Mouse (Mus musculus) splenic B cell, adult 2 months (primary cell): ENCODE measurements around the gene Slc44a5.

Source experiments
- DNase-seq: peaks from one replicate; pipeline ENCODE4 v3.0.0-alpha.2; 2011; ENCODE audit warnings: low read depth, low spot score
- H3K27me3 ChIP-seq: 2 replicates; pipeline ENCODE4 v1.6.1; 2012; ENCODE audit warnings: mild to moderate bottlenecking, low read length, moderate library complexity, mixed read lengths; ENCODE audit not compliant: control insufficient read depth, poor library complexity, insufficient read depth, severe bottlenecking
- H3K36me3 ChIP-seq: 2 replicates; pipeline ENCODE4 v1.6.1; 2012; ENCODE audit warnings: mild to moderate bottlenecking, low read length, moderate library complexity, mixed read lengths; ENCODE audit not compliant: control insufficient read depth, poor library complexity, insufficient read depth, severe bottlenecking

Slc44a5 gene

DNA sequence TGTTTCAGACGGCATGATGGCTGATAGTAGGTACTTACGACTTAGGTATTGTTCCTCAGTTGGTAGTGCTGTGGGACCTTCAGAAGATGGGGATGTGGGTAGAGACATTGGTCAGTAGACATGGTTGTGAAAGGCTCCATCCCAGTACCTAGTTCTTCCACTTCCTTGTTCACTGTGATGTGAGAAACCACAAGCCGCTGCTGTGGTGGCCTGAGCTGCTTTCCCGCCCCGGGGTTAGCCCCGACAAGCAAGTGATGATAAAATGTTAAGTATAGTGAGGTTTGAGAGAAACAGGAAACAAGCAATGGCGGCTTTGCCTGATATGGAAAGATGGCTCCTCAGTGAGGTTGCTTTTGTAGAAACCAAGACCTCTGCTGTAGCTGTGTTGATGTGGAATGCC, 209.8 kb downstream of the Slc44a5 start:
- peak; percentile 4 for DNase-seq
- Histone ChIP-seq H3K27me3 (no peaks in the 10 kb centered on the region), H3K36me3 (no peaks in the 10 kb centered on the region)

DNA sequence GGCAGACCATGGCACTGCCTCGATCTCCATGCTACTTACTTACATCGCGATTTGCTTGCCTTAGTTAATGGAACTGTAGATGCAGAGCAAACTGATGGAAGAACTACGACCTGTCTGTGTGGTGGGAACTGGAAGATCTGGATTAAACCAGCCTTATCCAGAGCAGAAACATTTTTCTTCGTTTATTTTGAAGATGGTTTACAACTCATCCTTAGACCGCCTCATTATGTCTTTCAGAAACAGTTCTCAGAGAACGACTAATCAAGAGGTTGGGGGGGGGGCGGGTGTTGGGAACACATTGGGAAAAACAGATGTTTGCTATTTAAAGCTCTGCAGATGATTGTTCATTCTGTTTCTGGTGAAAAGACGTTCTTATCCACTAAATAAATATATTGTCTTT, 210.7 kb downstream of the Slc44a5 start:
- H3K27me3 ChIP-seq: no peaks in the 10 kb centered on the region
- DNase-seq: no peak
- H3K36me3 ChIP-seq: no peaks in the 10 kb centered on the region

DNA sequence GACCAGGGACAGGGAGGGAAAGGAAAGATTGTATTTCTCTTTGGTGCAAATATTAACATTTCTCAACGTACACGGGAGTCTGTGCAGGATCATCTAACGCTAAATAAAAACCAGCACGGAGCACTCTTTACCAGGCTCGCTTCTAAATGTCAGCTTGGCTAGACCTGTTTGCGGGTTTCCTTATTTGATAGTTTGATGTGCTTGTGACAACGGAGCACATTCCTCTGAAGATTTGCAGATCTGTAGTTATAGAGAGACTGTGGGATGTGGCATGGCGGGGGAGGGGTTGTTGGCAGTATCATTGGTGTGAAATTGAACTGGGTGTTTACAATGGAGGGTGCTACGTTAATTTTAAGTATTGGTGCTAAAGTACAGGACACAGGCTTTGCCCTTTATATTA, 215.4 kb downstream of the Slc44a5 start:
- Histone ChIP-seq H3K27me3 (no peaks in the 10 kb centered on the region), H3K36me3 (no peaks in the 10 kb centered on the region)
- DNase-seq: no peak

DNA sequence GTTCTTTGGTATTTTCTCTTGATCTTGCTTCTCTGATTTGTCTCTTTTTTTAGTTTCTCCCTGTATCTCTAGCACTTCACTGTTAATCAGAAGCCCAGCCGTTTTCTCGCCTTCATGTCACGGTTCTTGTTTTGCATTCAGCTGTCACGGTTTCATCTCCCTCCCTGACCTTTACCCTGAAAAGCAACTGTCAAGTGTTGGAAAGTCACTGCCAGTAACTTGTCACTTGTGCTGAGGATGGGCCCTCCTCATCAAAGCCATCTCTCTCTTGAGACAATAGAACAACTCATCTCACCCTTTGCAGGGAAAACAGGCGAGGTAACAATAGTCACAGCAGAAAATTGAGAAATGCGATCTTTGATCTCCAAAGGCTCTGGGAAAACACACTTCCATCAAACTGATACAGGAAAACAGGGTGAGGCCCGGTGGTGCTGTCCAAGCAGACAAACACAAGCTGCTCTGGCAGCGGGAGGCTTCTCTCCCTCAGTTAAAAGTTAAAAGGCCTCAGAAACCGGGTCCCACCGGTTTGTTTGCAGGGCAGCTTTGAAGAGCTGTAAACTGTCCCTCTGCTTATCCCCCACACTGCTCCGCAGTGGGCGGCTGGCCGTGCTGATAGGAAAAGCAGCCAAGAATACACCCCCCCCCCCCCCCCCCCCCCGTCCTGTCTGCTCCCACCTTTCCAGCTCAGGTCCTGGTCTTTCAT, 219.2 kb downstream of the Slc44a5 start:
- no peaks in the 10 kb centered on the region for H3K36me3 ChIP-seq
- no peak for DNase-seq
- H3K27me3 ChIP-seq: no peaks in the 10 kb centered on the region

DNA sequence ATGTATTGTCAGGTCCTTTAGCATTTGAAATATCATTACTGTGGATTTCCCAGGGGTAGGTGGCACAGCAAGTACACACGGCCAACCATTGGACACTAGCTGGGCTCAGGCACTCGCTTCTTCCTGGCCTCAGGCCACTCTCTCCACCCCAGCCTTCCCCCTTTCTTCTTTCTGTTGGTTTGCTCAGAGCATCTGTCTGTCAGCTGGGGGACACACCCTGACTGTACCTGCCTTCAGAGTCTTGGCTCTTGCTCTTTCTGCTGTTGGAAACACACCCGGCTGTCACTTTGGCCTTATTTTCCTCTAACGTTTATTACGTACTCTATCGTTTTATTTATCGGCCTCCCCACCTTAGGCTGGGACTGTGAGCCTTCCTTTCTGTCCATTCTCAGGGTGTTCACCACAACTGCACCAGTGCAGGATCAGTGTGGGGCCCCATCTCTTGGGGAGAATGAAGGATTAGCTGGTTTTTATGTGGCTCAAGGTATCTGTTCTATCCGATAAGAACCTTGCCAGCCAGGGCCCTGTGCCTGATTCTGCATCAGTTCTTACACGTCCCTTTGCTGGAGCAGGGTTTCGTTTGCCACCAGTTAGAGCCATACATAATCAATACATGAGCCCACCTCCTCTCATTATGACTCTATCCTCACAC, 220.1 kb downstream of the Slc44a5 start:
- no peak for DNase-seq
- Histone ChIP-seq H3K27me3 (no peaks in the 10 kb centered on the region), H3K36me3 (no peaks in the 10 kb centered on the region)

DNA sequence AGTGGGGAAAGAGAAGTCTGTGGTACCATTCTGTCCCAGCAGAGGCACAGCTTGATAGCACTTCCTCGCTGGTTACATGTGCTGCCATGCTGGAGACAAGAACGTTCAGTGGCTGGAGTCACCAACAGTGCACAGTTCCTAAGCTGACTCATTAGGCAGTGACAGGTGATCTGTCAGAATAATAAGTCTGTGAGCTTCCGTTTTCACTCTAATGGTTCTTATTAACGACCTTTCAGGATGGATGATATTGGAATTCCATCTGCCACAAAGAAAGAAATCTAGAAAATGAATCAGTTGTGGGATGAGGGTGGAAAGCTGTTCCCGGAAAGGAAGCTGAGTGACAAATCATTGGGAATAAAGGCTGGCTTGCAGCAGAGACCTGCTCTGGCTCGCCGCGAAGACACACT, 227.2 kb downstream of the Slc44a5 start:
- no peaks in the 10 kb centered on the region for H3K36me3 ChIP-seq
- DNase-seq: no peak
- no peaks in the 10 kb centered on the region for H3K27me3 ChIP-seq

DNA sequence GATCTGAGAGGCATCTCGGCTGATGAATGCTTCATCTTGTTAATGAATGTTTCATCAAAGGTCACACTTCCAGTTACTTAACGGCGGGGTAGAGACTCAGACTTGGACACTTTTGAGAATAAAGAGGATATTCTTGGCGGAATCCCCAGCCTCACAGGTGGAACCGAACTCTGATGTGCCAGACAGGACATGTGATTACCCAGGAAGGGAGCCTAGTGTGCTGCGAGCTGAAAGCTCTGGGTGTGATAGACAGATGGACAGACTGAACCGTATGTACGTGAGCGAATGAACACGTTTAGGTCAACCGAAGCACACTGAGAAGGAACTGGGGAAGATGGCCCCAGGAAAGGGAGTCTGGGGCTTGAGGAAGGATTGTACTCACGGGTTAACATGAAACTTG, 228.6 kb downstream of the Slc44a5 start:
- Histone ChIP-seq H3K36me3 (no peaks in the 10 kb centered on the region), H3K27me3 (no peaks in the 10 kb centered on the region)
- DNase-seq: no peak

DNA sequence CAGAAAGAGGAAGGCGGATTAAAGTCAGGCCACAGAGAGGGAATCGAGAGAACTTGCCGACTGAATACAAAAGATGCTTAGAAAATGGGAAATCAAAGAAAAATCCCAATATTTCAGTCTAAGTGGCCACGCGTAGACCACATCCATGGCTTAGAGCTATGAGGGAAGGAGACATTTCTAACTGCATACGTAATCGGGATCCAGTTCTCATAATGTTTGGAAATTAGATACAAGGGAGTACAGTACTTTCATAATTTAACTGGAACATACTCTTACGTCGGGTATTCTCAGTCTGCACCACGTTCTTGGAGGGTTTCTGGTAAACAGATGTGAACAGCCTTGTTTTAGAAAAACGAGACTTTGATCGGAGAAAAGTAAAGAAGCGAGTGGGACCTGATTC, 229.1 kb downstream of the Slc44a5 start:
- H3K27me3 ChIP-seq: no peaks in the 10 kb centered on the region
- H3K36me3 ChIP-seq: no peaks in the 10 kb centered on the region
- DNase-seq: no peak

DNA sequence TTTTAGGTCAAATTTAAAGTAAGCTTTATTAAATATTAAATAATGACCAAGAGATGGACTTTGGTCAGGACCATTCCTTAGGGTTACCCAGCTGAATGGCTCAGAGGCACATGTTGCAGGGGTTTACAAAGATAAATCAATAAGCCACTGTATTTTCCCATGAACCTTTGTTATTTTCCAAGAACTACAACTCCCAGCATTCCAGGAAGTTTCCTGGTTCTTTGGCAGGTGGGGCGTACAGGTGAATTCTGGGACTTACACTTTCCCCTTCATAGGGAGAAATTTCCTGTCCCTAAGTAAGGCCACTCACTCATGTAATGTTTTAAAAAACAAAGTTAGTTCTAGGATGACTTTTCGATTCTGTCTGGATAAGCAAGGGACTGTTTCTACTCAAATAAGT, 235.2 kb downstream of the Slc44a5 start:
- no peaks in the 10 kb centered on the region for H3K36me3 ChIP-seq
- no peaks in the 10 kb centered on the region for H3K27me3 ChIP-seq
- DNase-seq: no peak

DNA sequence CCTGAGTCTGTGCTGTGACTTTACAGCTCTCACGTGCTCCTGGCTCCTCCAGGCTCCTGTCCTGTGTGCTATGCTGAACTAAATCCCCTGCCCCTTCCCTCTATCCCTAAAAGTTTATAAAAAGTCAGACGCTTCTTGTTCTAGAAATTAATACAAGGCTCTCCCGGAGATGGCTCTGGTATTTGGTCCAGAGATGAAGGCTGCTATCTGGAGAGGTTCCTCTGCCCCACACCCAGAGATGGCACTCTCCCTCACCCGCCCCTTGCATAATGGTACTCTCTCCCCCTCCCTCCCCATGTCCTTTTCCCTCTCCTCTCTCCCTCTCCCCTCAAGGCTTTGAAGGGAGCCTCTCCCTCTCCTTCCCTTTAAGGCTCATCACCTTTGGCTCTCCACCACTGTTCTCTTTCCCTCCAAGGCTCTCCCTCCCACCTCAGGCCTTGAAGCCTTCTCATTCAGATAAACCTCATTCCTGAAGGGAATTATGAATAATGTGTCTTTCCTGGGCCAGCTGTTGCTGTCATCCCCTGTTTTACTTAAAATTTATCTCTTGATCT, 236.0 kb downstream of the Slc44a5 start:
- DNase-seq: no peak

DNA sequence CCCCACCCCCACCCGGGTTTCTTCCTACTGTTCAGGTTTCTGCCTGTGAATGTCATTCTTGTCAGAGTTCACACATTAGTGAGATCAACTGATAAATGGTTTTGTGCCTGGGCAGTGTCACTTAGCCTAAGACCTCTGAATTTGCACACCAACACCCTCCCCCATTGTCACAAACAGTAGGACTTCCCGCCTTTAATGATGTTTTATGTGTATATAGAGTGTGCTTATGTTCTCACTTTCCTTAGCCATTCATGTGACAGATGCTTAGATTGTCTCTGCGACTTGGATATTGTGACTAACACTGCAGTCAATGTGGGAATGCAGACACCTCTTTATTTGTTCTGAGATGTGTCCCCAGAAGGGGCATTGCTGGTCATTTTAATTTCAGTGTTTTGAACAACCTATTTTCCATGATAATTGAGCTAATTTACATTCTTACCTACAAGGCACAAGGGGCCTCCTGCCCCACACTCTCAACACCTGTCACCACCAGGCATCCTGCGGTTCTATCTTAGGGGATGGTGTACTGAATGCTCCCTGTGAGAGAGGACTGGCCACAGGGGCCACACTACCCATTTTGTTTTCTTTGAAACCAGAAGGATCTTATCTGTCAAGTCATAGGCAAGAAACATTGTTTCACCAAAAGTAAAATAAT, 236.7 kb downstream of the Slc44a5 start:
- H3K27me3 ChIP-seq: no peaks in the 10 kb centered on the region
- DNase-seq: no peak

More for the DNA sequence above, 236.0 kb downstream of the Slc44a5 start:
- Histone ChIP-seq H3K36me3 (no peaks in the 10 kb centered on the region), H3K27me3 (no peaks in the 10 kb centered on the region)

DNA sequence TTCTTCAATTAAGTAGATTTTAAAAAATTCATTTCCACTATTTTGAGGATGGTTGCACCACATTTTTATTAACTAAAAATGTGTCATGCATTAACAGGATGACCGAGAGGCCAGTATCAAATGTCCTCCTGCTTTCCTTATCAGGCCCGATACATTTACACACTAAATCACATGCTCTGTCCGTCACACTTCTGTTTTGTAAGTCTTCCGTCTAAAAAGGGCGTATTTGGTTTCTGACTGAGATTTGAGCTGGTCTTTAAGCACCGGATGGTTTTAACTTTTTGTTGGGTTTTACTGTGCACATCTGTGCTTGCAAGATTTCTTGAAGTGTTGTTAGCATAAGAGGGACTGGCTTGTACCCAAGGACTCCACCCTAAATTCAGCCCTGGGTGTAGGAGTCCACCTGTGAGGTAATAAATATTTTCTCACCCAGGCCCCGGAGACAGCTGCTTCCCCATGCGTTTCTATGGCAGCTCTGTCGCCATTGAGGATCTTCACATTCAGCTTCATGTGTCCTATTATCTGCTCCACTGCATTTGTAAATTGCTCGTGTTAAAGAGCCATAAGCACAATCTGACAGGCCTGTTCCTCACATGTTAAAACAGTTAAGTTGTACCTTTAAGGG, 237.3 kb downstream of the Slc44a5 start:
- no peaks in the 10 kb centered on the region for H3K36me3 ChIP-seq
- no peak for DNase-seq

More for the DNA sequence above, 236.7 kb downstream of the Slc44a5 start:
- no peaks in the 10 kb centered on the region for H3K36me3 ChIP-seq

DNA sequence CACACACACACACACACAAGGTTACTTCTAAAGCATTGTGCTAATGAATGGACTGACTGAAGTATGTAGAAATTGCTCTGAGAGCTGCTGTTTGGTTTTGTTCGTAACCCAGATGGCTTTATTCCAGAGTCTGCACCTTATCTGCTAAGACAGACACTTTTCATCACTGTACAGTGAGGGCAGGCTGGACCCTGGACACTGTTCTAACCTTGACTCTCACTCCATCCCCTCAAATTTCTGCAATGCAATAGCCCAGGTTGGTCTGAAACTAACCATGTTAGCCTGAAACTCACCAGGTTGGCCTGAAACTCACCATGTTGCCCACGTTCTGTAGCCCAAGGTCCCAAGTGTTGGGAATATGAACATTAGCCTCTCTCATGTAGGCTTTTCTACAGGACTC, 239.3 kb downstream of the Slc44a5 start:
- DNase-seq: no peak
- no peaks in the 10 kb centered on the region for H3K36me3 ChIP-seq

More for the DNA sequence above, 237.3 kb downstream of the Slc44a5 start:
- H3K27me3 ChIP-seq: no peaks in the 10 kb centered on the region

DNA sequence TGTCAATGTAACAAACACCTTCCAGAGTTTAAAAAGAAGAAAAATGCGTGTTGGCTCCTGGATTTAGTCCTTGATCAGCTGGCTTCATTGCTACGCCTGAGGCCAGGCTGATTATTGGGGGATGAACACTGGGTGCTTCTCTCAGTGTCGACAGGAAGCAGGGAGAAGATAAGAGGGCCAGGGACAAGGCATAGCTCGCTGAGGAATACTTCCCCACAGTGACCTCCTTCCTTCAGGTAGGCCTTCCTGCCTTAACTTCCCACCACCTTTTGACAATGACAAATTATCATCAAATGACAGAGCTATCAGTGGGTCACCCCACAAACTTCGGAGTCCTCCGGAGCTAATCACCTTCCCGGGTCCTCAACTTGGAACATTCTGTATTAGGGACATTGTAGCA, 242.1 kb downstream of the Slc44a5 start:
- DNase-seq: no peak
- Histone ChIP-seq H3K27me3 (no peaks in the 10 kb centered on the region), H3K36me3 (no peaks in the 10 kb centered on the region)

More for the DNA sequence above, 239.3 kb downstream of the Slc44a5 start:
- no peaks in the 10 kb centered on the region for H3K27me3 ChIP-seq

DNA sequence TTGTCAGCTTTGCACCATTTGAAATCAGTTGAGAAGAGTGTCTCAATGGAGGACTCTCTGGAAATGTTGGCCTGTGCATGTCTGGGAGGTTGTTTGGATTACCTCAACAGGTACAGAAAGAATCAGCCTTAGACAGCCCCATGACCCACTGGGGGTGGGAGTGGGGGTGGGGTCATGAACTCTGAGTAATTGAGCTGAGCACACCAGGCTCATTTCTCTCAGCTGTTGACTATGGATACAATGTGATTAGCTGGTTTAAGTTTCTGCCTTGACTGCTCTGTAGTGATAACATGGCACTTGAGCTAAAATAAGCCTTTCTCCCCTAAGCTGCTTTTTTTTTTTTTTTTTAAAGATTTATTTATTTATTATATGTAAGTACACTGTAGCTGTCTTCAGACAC, 242.5 kb downstream of the Slc44a5 start:
- DNase-seq: no peak
- no peaks in the 10 kb centered on the region for H3K27me3 ChIP-seq

More for the DNA sequence above, 242.5 kb downstream of the Slc44a5 start:
- H3K36me3 ChIP-seq: no peaks in the 10 kb centered on the region
